8 mouse cellular contexts compared by ENCODE assay signal in genomic region chr13:59585648-59586005, GRCm38 (mm10). TPM values are rescaled to one million over a fixed set of nuclear protein-coding genes. Genes with fewer than 3 reads are reported as not detected.
DNase-seq lines count a peak whose midpoint lies in the region; ATAC-seq and TF ChIP-seq lines count a peak whose summit lies in the region.

No protein-coding gene starts in this region.

- 0 out of 2 replicates have a peak, but pooled peaks cover 2% of the 10 kb centered on the region for H3K4me1 ChIP-seq in stomach, postnatal 0 days (replicated peaks; ENCODE audit: control insufficient read depth, insufficient read depth)

- peak overlapping the region; percentile 77 for H3K9ac ChIP-seq in stomach, postnatal 0 days (ENCODE audit: low read length)

- no peaks in the 10 kb centered on the region for H3K9me3 ChIP-seq in stomach, postnatal 0 days (ENCODE audit: control insufficient read depth, low read length)

- no peaks in the 10 kb centered on the region for H3K36me3 ChIP-seq in stomach, postnatal 0 days (ENCODE audit: control insufficient read depth, insufficient read depth, low read length)

- H3K27ac ChIP-seq in stomach, postnatal 0 days (replicated peaks): peak overlapping the region; percentile 87

- H3K4me2 ChIP-seq in stomach, postnatal 0 days (replicated peaks; ENCODE audit: low read depth): peak overlapping the region; percentile 66

- ATAC-seq in inflammation-experienced regulatory T-cells, adult 6 months: peak; percentile 10
- no peak for ATAC-seq in stomach, postnatal 0 days (ENCODE audit: low FRiP score, low TSS enrichment)

- no peak for TF ChIP-seq EP300 in stomach, postnatal 0 days (optimal IDR thresholded peaks at IDR 0.05)

- H3K27me3 ChIP-seq in stomach, postnatal 0 days (ENCODE audit: control insufficient read depth, insufficient read depth, low read length): no peaks in the 10 kb centered on the region

- peak overlapping the region; percentile 77 for H3K4me3 ChIP-seq in stomach, postnatal 0 days (ENCODE audit: low read depth, low read length)

- TF ChIP-seq CTCF in stomach, postnatal 0 days (IDR thresholded peaks at IDR 0.05; ENCODE audit: low read depth): no peak; the same call in 1 of the 2 replicates

- peak; percentile 17 for DNase-seq in adrenal gland, adult 8-10 months
- no peak for DNase-seq in adrenal gland, adult 2 months
- peak; percentile 16 for DNase-seq in retina, postnatal 7 days (ENCODE audit: low read depth, low spot score)
- no peak for DNase-seq in retina, embryonic 14.5 days (ENCODE audit: low spot score)
- peak; percentile 13 for DNase-seq in fibroblast of lung, adult 2 months (ENCODE audit: low read depth)
- peak; percentile 16 for DNase-seq in lung, postnatal 25 days (ENCODE audit: low spot score)
- DNase-seq in stomach, postnatal 0 days (ENCODE audit: low spot score): no peak

- WGBS in stomach, postnatal 0 days: under 1% methylated on average over 28 of the region's 28 CpGs

RNA-seq across cellular contexts. Expression of gene Naa35, which starts 0.6 kb away (rescaled TPM):
- total RNA-seq in adrenal gland, adult 8-10 months (2022): 10 to 100 TPM; 58.4 to 99.0 (median 93.4) TPM
- total RNA-seq in adrenal gland, adult 2 months (2021): 10 to 100 TPM; 52.4 to 63.3 TPM
- polyA plus RNA-seq in adrenal gland, adult 2 months (2012; rRNA removed): 12.4 and 17.6 TPM in 2 replicates
- polyA plus RNA-seq in inflammation-experienced regulatory T-cells, adult 6 months (2017; shearing (Covaris generic)): 10 to 100 TPM; 93.0 to 99.2 (median 98.7) TPM
- polyA plus RNA-seq in stomach, postnatal 0 days (2015; fragmentation: Nextera tagmentation; extraction: Ambion mirVana): 58.8 and 63.2 TPM in 2 replicates

RNA-seq across cellular contexts. Expression of gene Agtpbp1, which starts 0.6 kb away (rescaled TPM):
- total RNA-seq in adrenal gland, adult 8-10 months (2022): 10 to 100 TPM; 30.8 to 52.7 (median 43.7) TPM
- total RNA-seq in adrenal gland, adult 2 months (2021): 10 to 100 TPM; 38.9 to 45.7 TPM
- polyA plus RNA-seq in adrenal gland, adult 2 months (2012; rRNA removed): 2.9 and 4.3 TPM in 2 replicates
- polyA plus RNA-seq in inflammation-experienced regulatory T-cells, adult 6 months (2017; shearing (Covaris generic)): 10 to 100 TPM; 18.0 to 23.2 (median 18.3) TPM
- polyA plus RNA-seq in stomach, postnatal 0 days (2015; fragmentation: Nextera tagmentation; extraction: Ambion mirVana): 10.2 and 12.4 TPM in 2 replicates

Comparison
In these comparisons a context has a peak if more than half of its experiments do, and no peak if none do; other contexts are left out.
1. DNase-seq: peak in adrenal gland, adult 8-10 months (single experiment), retina, postnatal 7 days (single experiment), fibroblast of lung, adult 2 months (single experiment) and lung, postnatal 25 days (single experiment); none in adrenal gland, adult 2 months (single experiment), retina, embryonic 14.5 days (single experiment) and stomach, postnatal 0 days (single experiment).